Mouse (Mus musculus) mesoderm, embryonic 11.5 days (tissue): Measurements from ENCODE around the gene Pigo.

ENCODE experiments used
- DNase-seq: peaks from one replicate; pipeline ENCODE4 v3.0.0-alpha.2; 2012; ENCODE audit warnings: low read depth, low spot score

Pigo gene

DNA sequence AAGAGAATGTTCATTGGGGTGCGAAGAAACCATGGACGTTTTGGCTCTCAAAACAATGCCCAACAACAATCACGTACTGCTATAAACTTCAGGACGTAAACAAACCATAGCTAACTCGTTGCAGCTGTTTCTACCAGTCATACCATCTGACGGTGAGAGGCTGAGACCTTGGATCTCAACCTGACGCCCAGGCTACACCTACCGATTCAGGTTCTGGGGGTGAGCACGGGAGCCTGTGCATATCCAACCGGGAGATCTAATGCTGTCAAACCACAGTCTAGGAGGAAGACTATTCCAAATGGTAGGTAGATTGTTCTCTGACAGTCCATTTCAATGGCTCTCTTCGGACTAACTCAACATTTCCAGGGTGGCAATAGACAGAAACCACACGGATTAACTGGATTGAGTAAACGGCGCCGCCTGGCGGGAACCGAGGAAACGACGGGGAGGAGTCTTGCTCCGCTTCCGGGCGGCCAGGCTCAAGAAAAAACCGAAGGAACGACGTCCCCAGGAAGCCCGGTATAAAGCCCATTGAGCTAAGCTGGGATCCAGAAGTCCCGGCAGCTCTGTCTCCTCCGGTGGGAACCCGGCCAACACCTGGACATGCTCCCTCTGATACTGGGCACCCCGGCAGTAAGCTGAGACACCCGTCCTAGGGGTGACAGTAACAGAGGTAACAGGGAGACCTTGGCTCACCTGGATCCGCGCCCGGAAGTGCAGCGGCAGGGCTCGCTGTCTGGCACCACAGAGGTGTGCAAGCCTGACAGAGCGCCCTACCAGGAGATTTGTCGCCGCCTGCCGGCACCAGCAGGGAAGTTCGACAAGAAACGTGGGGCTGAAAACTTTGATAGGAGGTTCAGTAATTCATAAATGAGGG is at the start of gene Pigo:
Gene Pigo (minus strand): TSS at position 736 of the 877 bp plus-strand sequence.
- peak; percentile 94 for DNase-seq

DNA sequence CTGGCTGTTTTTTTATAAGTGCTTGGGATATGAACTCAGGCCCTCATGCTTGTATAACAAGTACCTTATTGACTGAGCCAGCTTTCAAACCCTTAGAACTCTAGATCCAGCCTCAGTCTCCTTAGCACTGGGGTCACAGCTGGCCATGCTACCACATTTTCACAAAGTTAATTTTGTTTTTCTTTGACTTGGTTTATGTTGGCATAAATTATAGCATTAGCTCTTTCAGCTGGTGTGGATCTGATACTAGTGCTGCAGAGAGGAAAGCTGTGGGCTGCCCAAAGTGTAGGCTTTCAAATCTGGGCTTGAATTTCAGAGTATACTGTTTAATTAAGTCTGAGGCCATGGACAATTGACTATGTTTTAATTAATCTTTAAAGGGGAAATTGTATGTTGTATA is 49.3 kb upstream of the Pigo start:
- no peak for DNase-seq

DNA sequence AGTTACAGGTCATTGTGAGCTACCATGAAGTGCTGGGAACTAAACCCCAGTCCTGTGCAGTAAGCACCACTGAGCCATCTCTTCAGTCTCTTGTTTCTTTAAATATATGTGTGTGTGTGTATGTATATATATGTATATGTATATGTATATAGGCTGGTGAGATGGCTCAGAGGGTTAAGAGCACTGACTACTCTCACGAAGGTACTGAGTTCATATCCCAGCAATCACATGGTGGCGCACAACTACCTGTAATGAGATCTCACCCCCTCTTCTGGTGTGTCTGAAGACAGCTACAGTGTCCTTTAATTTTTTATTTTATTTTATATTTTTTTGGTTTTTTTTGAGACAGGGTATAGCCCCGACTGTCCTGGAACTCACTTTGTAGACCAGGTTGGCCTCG is 39.9 kb upstream of the Pigo start:
- DNase-seq = no peak

DNA sequence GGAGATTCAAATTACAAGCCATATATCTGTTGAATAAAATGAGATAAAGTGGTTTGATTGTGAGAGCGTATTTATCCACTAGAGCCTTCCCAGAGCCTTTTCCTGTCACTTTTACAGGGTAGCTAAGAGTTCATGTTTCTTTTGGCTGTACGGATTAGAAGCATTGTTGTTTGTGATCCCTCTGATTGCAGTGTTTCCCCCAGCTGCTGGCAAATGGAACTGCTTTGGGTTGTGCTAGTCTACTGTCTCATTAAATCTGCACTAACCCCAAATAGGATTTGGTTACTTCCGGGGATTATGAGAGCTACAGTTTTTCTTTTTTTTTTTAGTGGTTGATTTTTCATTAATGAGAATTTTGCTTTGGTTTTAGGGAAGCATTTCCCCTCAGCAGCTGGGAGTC is 34.7 kb upstream of the Pigo start:
- DNase-seq = no peak

DNA sequence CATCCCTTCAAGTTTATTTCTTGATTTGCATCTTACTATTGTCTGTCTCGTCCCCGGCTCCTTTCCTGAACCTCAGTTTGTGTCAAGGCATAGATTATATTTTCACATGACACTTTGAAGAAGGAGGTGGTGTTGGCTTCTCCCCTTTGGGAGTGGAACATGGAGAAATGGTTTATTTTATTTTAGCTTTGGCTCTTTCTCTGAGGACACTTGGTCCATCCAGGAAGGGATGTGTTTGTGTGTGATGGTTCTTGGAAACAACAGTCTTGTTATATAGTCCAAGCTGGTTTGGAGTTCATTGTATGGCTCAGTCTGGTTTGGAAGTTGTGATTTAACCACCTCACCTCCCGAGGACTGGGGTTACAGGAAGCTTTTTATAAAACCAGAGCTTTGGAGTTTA is 34.1 kb upstream of the Pigo start:
- DNase-seq = no peak

DNA sequence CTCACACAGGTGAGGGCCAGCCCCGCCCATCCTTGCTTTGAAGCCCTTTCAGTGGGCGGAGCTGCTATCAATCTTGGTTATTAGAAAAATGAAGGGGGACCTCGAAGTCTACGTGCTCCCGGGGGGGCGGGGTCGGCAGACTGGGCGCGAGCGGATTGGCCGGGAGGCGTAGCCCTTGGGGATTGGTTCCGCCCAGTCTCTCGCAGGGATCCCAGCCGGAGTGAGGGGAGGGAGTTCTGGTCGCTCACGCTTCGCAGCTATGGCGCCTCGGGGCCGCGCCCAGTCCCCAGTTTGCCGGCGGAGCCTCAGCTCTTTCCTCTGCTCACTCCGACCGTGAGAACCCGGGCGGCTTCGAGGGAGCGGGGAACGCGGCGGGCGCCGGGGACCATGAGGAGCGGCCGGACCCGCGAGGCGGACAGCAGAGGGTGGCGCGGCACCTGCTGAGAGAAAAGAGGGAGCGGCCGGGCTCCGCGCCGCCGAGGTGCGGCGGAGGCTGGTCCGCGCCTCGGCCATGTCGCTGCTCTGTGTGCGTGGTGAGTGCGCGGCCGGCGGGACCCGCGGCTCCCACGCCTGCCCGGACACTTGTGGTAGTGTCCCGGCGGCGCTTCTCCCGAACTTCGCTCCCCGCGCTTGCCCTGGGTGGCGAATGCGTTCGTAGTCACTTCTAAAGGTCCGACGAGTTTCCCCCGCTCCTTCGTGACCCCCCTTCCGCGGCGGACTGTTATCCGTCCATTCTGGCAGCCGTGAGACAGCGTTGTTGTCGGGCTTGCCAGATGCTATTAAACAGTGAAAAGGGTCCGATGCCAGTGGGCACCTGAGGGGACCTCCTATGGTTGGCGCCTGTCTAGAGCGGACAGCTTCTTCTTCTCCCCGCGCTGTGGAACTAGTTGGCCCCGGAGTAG is 33.4 kb upstream of the Pigo start, which contains the start of gene Unc13b:
Gene Unc13b (plus strand): TSS at position 201 of the 902 bp plus-strand sequence.
- DNase-seq = peak; percentile 92

DNA sequence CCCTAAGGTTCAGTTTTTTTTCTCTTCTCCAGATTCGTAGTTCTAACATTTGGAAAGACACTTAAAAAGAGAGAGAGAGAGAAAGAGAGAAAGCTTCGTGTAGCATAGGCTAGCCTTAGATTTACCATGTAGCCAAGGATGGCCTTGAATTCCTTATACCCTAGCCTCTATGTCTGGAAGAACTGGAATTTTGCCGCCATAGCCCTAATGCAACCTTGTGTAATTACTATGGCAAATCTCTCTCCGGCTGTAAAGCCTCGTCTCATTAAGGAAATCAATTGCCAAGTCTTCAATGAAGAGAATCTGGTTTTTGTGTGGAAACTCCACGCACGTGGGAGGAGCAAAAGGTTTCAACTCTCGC is 32.8 kb upstream of the Pigo start:
- DNase-seq = no peak

DNA sequence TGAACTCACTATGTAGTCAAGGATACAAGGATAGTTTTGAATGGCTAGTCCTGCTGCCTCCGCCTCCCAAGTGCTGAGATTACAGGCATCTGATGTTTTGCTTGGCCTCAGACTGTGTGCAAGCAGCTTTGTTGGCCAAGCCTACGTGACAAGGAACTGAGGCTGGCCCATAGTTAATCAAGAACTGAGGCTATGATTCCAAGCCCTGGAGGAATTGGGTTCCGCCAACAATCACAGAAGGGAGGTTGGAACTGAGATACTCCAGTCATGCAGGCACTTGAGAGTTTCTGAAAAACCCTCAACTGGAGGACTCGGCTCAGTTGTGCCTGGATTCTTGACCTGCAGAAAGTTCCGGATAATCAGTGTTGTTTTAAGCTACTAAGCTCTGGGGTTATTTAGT is 32.0 kb upstream of the Pigo start:
- DNase-seq = no peak

DNA sequence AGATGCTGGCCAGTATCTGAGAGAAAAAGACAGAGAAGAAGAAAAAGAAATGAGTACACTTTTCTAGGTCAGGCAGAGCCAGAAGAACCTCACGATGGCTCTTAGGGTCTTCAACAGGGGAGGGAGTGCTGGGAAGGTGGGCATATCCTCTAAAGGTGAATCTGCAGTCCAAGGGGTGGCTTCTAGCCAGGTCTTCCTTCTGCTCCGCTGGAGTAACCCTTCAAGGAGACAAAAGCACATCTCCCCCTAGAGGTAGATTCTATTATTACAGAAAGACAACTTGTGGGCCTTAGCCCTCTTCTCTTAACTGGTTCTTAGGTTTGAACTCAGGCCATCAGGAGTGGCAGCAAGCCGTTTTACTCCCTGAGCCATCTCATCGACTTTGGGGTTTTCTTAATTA is 27.0 kb upstream of the Pigo start:
- DNase-seq = peak; percentile 75

DNA sequence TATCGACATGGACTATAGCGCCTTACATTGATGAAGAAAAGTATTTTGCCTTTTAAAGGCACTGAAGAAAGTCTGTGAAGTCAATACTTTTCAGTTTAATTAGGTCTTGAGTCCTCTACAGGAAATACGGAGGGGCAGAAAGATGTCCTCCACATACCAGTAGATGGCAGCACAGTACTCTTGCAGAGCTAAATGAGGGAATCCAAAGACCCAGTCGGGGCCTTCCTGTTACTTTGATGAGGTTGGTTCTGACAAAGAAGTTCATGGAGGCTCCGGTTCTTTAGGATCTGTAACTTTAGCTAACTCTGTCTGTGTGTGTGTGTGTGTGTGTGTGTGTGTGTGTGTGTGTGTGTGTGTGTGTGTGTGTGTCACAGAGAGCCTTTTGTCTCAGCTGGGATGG is 21.6 kb upstream of the Pigo start:
- DNase-seq = peak; percentile 85

DNA sequence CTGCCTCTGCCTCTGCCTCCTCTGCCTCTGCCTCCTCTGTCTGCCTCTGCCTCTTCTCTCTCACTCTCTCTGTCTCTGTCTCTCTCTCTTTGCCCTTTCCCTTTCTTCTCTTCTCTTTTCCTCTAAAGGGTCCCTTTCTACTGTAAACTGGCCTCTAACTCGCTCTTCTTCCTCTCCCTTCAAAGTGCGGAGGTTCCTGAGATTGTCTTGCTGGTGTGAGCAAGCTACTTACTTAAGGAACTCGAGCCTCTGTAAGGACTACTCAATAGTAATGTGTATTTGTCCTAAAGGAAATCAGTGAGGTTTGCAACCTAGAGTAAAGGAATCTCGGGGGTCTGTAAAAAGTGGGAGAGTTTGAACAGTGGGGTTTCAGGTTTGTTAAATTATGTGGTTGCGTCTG is 21.0 kb upstream of the Pigo start:
- DNase-seq = no peak

DNA sequence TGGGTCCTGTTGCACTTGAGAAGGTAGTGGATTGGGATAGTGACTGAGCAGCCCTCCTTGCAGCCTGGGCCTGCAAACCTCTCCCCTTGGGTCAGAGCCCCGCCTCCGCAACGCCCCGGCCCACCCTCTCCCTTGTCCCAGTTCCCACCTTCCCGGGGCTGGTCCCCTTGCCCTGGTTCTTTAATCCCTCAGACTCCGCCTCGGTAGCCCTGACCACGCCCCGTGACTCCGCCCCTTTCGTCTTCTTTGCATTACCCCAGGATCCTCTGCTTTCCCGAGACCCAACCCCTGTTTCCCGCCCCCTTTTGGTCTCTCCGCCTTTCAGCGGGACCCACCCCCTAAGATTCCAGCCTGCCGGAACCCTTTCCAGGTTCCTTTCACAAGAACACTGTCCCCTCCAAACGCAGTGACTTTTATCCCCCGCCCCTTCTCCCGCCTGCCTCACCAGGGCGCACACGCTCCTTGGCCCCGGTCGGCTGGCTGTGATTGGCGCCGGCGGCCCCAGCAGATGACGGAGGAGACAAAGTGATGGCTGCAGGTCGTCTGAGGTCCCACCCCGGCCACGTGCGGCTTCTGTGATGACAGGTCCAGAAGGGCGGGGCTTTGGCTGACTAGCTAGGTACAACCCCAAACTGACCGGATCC is 20.2 kb upstream of the Pigo start, which contains the start of gene Fam214b:
Gene Fam214b (minus strand): TSS at position 562 of the 644 bp plus-strand sequence.
- DNase-seq = peak; percentile 98

DNA sequence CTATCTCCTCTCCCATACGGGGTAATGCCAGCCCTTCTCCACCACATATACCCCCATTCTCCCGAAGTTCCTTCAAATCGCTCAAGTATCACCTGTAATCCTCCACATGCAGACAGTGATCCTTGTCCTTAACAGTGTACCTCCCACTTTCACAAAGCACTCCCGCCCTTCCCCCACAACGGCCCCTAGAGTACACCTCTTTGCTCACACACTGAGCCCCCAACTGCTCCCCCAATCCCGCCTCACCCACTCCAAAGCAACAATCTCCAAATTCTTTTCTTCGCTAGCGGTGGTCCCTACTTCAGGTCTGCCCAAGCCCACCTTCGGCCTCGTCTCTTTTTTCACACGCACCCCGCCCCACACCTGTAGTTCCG is 19.7 kb upstream of the Pigo start:
- DNase-seq = no peak

DNA sequence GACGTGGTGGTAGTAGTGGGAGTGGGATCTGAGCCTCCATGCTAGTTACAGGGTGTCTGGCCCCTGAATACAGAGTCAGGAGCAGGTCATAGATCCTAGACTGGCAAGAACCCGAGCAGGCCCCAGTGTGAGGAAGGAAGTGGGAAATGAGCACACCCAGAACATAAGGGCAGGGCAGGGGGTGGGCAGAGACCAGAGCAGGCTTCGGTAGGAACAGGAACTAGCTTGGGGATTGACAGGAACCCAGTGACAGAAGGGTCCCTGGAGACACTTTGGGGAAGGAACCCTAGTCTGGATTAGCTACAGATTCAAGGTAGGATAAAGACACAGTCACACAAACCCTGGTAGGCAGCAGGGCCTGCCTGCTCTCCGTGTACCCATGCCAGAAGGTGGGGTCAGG is 19.1 kb upstream of the Pigo start:
- no peak for DNase-seq

DNA sequence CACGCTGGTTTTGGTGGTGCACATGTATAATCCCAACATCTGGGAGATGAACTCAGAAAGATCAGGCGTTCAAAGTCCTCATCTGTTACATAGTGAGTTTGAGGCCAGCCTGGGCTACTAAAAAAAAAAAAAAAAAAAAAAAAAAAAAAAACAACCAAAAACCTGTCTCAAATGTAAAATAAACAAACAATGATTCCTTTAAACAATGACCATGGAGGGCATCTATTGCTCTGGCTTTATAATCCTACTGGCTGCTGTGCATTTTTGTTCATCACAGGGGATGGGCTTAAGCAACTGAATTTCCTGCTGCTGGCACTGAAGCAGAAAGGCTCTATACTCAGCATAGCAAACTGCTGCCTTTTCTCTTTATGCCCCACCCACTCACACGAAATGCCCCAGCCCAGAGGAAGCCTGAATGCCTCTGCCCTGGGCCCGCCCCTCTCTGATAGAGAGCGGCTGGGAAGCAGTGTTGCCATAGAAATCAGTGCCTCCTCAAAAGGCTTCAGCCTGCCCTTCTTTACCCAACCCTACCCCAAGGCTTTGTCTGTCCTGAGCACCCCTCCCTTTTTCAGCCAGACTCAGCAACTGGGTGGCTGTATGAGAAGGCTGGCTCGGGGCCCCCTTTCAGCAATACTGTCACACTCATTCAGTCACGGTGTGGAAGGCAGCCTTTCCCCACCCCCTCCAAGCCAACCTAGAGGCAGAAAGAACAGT is 18.2 kb upstream of the Pigo start:
- peak; percentile 85 for DNase-seq

DNA sequence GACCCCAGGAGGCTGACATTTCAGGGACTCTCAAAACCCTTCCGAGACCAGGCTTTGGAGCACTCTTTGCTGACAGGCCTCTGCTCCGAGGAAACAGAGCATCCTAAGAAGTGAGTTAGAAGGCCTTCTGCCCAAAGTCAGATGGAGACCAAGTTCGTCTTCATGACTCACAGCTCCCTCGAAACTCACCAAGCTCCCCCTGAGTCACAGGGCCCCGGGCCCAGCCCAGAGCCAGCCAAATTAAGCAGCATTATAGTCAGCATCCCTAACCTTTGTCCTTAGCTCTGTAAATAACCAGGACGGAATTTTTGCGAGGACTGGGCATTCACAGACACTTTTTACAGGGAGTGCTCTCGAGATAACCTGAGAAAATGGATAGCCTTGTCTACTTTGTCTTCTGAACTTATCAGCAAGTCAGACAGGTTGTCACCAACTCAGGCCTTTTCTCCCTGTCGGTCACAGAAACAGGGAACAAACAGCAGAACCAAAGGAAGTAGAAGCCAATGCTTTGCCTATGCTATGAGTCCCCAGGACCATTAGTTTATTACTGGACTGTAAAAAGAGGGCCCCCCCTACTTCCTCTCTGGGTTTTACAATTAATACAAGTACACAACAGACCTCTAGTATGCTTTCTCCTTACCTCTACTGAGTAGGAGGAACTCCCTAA is 15.4 kb upstream of the Pigo start:
- DNase-seq = no peak

DNA sequence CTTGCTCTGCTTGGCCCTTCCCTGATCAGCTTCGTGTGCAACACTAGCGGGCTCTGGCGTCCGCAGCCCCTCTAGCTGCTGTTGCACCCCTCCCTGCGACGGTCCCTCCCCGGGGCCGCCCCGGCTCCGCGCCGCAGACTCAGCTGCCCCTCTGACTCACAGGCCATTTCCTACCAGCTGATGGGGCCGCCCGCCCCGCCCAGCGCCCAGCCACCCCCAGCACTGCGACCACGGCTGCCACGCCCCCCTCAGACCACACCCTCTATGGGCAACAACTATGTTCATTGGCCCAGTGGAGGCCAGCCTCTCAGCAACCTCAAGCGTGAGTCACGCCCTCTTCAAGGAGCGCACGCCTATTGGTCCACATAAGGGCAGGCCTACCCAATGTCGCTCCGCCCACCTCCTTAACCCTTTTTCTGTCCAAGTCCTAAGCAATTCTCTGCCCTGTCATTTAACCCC is 14.5 kb upstream of the Pigo start:
- DNase-seq = peak; percentile 97

DNA sequence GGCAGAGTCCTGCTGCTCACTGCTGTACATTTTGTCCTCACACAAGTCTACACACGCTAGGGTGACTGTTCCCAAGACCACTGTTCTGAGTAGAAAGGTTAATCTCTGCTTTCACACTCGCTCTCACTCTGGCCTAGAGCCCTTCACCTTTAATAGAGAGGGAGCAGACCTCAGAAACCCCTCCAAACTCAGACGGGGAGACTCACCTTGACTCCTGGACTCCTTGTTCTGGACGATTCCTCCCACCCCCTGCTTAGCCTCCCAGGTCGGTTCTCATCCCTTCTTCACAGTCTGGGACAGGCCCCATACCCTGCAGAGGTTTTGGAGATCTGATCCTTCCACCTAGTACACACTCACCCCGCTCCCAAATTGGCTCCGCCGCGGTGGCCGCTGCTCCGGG is 14.0 kb upstream of the Pigo start:
- no peak for DNase-seq

DNA sequence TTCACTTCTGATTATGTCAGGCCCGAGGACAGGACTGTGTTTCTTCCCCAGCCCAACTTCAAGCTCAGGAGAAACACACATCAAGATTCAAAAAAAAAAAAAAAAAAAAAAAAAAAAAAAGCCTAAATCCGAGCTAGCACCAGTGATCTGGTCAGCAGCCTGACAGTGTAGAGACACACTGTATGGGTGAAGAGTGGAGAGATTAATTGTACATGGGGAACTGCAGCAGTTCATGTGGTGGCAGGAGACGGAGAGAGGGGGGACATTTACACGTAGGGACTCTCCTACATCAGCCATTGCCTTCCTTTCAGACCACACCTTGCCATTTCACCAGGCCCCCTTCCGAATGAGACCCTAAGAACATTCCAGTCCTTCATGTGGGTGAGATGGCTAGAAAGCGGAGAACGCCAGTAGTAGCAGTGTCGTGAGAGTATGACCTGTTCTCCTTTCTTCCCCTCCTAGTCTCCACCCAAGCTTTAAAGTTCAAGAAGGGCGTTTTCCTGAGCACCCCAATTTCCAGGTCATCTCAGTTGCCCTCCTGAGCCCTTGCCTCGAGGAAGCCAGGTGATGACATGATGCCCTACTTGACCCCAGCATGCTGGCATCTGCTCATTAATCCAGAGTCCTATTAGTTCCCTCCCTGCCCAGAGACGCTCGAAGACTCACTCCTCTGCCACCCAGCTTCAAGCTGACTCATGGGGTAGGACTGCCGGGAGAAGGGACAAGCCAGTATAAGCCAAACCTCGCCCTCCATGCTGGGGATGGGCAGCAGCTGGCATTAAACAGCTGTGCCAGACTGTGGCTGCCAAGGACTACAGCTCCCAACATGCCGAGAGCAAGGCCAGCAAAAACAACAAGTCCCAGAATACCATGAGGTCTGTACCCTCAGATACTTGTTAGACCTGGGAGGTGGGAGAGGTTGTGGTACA is 13.2 kb upstream of the Pigo start:
- no peak for DNase-seq
